Mouse (Mus musculus) bone marrow macrophage, adult 2 months (primary cell): ENCODE data around the gene Nbeal2. TPM values are rescaled to one million over a fixed set of nuclear protein-coding genes. Genes with fewer than 3 reads are reported as not detected.

Experiments used
- H3K27ac ChIP-seq: 2 replicates; pipeline ENCODE4 v1.5.1; 2012; ENCODE audit warnings: low read depth, low read length; ENCODE audit not compliant: insufficient read depth
- H3K4me1 ChIP-seq: 2 replicates; pipeline ENCODE4 v1.6.1; 2012; ENCODE audit warnings: low read length; ENCODE audit not compliant: control insufficient read depth, insufficient read depth
- H3K4me3 ChIP-seq: 2 replicates; pipeline ENCODE4 v1.5.1; 2012; ENCODE audit warnings: mild to moderate bottlenecking, low read length, moderate library complexity; ENCODE audit not compliant: insufficient read depth
- CTCF ChIP-seq: IDR thresholded peaks from 2 replicates; pipeline ENCODE4 v1.5.1; 2012; ENCODE audit warnings: low read depth, mild to moderate bottlenecking, low read length, moderate library complexity
- POLR2A ChIP-seq: IDR thresholded peaks from 2 replicates; pipeline ENCODE4 v1.6.1; 2012; ENCODE audit warnings: mild to moderate bottlenecking, low read depth, low read length, borderline replicate concordance
- polyA plus RNA-seq: library from polyadenylated mRNA; stranded (reverse); fragments of >200 nt; gene quantifications from 2 replicates; pipeline ENCODE4 v1.2.4, GENCODE M21; 2012; ENCODE audit not compliant: missing spikeins, insufficient read depth, insufficient read length

The Nbeal2 gene
- polyA plus RNA-seq = 50.4 and 51.9 TPM in 2 replicates

DNA sequence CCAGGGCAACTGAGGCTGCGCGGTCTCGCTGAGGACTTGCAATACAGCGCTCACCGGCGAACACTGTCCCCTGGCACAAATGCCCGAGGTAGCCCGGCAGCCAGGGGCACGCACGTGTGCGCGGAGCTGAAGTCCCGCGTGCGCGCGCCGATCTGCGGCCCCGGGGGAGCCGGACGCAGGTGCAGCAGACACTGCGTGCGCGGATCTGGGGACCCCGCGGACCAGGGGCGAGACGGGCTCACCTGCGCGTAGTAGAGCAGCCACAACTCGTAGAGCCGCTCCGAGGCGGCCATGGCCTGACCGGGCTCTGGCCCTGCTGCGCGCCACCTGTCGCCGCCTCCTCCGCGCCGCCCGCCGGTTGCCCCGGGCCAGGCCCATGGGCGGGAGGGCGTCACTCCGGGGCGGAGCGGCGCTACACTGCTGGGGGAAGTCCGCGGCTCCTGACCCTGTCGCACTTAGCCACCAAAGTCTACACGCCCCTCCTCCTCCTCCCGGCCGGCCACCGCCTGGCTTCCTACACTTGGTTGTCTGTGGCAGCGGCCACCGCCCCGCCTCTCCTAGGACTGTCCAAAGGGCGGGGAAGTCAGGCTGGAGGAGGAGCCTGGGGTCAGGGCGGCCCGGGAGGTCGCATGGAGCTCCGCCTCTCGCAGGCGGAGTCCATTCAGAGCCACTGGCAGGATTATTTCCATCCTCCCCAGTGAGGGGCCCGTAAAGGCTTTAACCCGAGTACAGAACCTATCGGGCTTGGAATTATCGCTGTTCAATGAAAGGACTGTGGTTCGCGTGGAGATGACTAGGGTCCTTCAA lies at the start of gene Nbeal2:
Gene Nbeal2, minus strand, starts transcription at position 507 of the 807 bp plus-strand sequence.
- H3K4me3 ChIP-seq = peak within 1 kb of the TSS; percentile 74
- H3K4me1 ChIP-seq = peaks cover 28% of the 10 kb centered on the region
- H3K27ac ChIP-seq = peak within 1 kb of the TSS; percentile 34
- TF ChIP-seq CTCF (no peak), POLR2A (no peak)

DNA sequence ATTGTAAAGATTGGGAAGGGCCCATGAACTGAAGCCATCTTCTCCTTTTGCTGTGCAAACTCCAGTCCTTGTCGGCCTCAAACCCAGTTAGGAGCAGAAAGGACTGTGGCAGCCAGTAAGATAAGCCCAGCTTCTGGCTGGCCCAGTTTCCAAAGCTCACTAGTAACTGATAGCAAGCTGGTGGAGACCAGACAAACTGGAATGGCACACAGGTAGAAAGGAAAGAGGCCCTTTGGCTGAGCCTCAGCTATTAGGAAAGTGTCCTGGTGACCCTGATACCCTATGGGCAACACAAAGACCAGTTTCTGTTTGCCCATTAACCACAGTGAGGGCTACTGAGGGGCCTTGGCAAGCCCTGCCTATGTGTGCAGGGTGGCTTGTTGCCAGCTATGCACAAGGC lies 48.9 kb upstream of the Nbeal2 start:
- H3K27ac ChIP-seq = no peak overlapping the region
- peaks cover 13% of the 10 kb centered on the region for H3K4me1 ChIP-seq
- TF ChIP-seq CTCF = no peak
- TF ChIP-seq POLR2A = no peak
- H3K4me3 ChIP-seq = no peak overlapping the region

DNA sequence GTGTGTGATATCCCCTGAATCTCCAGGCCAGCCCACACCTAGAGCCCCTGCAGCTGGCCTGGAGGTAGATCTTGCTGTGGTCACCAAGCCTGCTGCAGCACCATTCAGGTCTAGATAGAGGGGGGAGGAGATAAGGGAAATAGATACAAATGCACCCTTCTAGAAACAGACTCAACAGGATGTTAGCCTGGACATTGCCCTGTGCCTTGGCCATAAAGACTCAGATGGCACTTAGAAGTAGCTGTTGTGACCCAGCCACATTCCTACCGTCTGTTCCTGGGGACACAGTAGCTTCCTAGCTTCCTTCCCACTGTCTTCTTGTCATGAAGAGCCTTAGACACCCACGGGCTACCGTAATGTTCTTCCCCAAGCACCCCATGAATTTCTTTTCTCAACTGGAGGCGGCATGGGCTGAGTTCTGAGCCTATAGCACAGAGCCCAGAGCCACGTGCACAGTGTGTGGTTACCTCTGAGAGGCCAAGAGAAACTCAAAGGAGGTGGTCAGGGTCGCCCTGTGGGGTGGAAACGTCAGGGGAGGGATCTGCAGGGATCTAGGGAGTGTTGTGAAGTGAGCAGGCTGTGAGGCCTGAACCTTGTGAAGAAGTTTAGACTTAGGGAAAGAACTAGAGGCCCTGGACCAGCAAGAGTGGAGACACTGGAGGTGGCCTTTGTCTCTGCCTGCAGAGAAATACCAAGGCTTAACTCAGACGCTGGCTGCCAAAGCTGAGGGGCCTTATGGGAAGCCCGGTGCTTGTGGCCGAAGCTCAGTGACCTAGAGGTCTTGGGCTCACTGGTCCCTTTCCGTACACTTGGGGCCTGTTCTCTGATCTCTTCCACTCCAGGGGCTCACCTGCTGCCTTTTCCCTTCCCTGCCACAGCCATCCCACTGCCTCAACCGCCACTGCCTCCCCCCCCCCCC lies 47.4 kb upstream of the Nbeal2 start:
- H3K4me3 ChIP-seq = no peak overlapping the region
- TF ChIP-seq CTCF = no peak
- no peak for TF ChIP-seq POLR2A
- H3K27ac ChIP-seq = no peak overlapping the region
- H3K4me1 ChIP-seq = peaks cover 2% of the 10 kb centered on the region

DNA sequence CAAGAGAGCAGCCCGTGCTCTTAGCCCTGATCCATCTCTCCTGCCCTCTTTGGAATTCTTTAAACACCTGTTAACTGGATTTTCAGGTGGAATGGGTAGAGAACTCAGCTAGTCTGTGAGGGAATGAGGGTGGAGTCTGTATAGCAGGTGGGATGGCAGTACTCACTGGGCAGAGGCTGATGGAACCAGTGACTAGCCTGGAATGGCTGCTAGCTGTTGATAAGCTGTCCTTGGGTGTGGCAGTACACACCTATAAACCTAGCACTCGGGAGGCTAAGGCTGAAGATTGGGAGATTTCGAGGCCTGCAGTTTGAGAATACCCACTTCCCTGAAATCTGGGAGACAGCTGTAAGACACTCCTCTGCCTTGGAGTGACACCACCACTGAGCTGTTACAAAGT lies 45.6 kb upstream of the Nbeal2 start:
- no peaks in the 10 kb centered on the region for H3K4me1 ChIP-seq
- no peak overlapping the region for H3K27ac ChIP-seq
- TF ChIP-seq CTCF (no peak), POLR2A (no peak)
- H3K4me3 ChIP-seq = no peak overlapping the region

DNA sequence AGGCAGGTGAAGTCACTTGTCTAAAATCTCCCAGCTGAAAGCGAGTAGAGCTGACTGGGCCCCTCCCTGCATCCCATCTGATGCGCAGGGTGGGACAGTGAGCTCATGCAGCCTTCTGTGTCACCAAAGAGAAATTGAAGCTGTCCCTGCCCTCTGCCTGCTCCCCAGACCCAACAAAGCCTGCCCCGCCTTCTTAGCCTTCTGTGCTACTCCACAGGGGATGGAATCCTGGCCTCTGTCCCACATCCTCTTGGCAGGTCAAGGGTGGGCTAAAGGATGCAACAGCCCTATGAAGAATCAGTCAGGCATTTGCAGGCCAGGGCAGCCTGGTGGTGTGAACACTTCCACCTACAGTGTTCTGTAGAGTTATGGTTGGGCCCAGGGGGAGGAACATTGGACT lies 43.5 kb upstream of the Nbeal2 start:
- no peak overlapping the region for H3K27ac ChIP-seq
- H3K4me3 ChIP-seq = no peak overlapping the region
- no peaks in the 10 kb centered on the region for H3K4me1 ChIP-seq
- TF ChIP-seq CTCF = no peak
- no peak for TF ChIP-seq POLR2A

DNA sequence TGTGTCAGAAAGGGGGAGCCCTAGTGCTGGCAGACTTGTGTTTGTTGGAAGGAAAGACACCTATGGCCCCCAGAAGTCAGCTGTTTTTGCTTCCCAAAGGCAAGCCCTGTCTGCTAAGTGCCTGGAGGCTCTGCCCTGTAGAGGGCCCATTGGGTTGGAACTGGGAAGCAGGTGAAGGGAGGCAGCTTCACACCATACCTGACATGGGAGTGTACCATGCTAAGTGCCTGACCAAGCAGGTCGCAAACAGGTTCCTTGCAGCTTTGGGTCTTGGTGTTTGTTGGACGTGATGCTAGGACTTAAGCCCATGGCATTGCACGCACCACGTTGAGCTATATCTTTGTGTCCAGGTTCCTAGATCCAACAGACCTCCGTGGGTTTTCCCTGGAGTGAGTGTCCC lies 42.5 kb upstream of the Nbeal2 start:
- H3K4me1 ChIP-seq = no peaks in the 10 kb centered on the region
- TF ChIP-seq CTCF = no peak
- no peak for TF ChIP-seq POLR2A
- H3K27ac ChIP-seq = no peak overlapping the region
- no peak overlapping the region for H3K4me3 ChIP-seq

DNA sequence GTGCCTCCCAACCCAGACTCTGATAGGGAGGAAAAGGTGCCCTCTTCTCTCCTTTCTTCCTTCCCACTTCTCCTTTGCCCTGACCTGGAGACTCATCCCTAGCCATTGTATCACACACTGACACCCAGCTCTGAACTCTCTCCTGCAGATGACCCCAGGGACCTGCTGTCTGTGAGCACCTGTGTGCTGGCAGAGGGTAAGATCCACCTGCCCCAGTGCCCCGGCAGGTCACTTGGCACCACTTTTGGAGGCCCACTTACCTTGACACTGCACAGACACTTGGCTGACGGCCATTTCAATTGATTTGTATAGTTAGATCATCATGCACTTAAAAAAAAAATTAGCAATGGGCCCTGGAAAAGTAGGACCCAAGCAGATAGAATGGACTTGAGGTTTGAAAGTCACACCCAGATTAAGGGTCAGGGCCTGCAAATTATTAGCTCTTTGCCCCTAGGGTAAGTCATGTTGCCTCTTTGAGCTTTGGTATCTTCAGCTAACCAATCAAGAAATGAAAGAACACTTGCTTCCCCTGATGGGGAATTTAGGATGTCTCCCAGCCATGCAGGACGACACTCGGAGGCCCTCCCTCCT lies 41.3 kb upstream of the Nbeal2 start:
- Histone ChIP-seq H3K4me1 (no peaks in the 10 kb centered on the region), H3K27ac (no peak overlapping the region), H3K4me3 (no peak overlapping the region)
- no peak for TF ChIP-seq CTCF
- no peak for TF ChIP-seq POLR2A

DNA sequence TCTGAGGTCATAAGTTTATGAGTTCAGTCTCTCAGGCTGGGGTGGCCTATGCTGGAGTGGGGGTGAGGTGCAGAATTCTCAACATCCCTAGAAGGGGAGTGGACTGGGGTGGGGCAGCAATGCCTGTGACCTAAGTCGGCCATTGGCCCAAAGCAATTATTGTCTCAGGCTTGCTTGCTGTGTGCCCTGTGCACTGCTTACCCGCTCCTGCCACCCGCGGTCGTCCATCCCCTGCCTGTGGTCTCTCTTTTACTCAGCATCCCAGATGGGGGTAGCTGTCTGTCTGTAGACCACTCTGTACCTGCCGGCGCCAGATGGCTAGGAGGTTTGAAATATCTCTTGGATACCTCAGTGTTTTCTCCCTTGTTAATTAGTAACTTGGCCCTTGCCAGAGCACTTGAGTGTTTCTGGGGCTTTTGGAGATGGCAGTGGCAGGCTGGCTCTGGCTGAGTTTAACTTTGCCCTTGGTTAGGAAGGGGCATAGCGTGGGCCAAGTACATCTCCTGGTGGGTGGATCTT lies 35.4 kb upstream of the Nbeal2 start:
- TF ChIP-seq CTCF (no peak), POLR2A (no peak)
- peaks cover 27% of the 10 kb centered on the region for H3K4me1 ChIP-seq
- H3K27ac ChIP-seq = no peak overlapping the region
- H3K4me3 ChIP-seq = no peak overlapping the region

DNA sequence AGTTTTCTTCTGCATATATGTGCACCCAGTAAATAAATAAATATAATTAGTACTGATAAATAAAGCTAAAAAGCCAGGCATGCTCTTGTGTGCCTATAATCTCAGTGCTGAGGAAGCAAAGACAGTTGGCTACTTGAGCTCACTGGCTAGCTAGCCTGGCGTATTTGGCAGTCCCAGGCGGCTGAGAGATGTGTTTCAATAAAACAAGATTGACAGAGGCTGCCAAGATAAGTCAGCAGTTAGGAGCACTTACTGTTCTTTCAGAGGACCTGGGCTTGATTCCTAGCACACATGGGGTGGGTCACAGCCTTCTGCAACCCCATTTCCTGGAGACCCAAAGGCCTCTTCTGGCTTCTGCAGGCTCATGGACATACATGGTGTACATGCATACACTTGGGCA lies 33.9 kb upstream of the Nbeal2 start:
- Histone ChIP-seq H3K27ac (no peak overlapping the region), H3K4me1 (peaks cover 42% of the 10 kb centered on the region), H3K4me3 (no peak overlapping the region)
- TF ChIP-seq POLR2A (no peak), CTCF (no peak)
